Mouse (Mus musculus) lung, embryonic 15.5 days (tissue): ENCODE data around the gene Prkar2b. TPM values are rescaled to one million over a fixed set of nuclear protein-coding genes. Genes with fewer than 3 reads are reported as not detected.

Experiments
- ATAC-seq: fragments of 200-750 bp; cut with Nextera tagmentation; 2 replicates; pipeline ENCODE4 v1.8.0; 2017; ENCODE audit warnings: moderate number of reproducible peaks, borderline replicate concordance; ENCODE audit not compliant: low FRiP score, low TSS enrichment; ENCODE audit errors: extremely low read depth
- H3K27ac ChIP-seq: fragments of 300-500 bp; sonication (generic); 2 replicates; pipeline ENCODE4 v1.5.1; 2015; ENCODE audit warnings: moderate library complexity, mild to moderate bottlenecking, inconsistent platforms
- H3K27me3 ChIP-seq: fragments of 300-500 bp; sonication (generic); 2 replicates; pipeline ENCODE4 v1.6.1; 2015; ENCODE audit warnings: inconsistent platforms
- H3K36me3 ChIP-seq: fragments of 300-500 bp; sonication (generic); 2 replicates; pipeline ENCODE4 v1.6.1; 2015; ENCODE audit warnings: inconsistent platforms
- H3K4me1 ChIP-seq: fragments of 300-500 bp; sonication (generic); 2 replicates; pipeline ENCODE4 v1.6.1; 2015; ENCODE audit warnings: inconsistent platforms
- H3K4me2 ChIP-seq: fragments of 300-500 bp; sonication (generic); 2 replicates; pipeline ENCODE4 v1.6.1; 2015; ENCODE audit warnings: inconsistent platforms, mild to moderate bottlenecking, moderate library complexity
- H3K4me3 ChIP-seq: fragments of 300-500 bp; sonication (generic); 2 replicates; pipeline ENCODE4 v1.5.1; 2015; ENCODE audit warnings: mild to moderate bottlenecking, inconsistent platforms
- H3K9ac ChIP-seq: fragments of 300-500 bp; sonication (generic); 2 replicates; pipeline ENCODE4 v1.6.1; 2015; ENCODE audit warnings: inconsistent platforms
- H3K9me3 ChIP-seq: fragments of 300-500 bp; sonication (generic); 2 replicates; pipeline ENCODE4 v1.6.1; 2016; ENCODE audit warnings: inconsistent platforms
- WGBS: fragments of 180-500 bp; shearing (Covaris S2); methylation state at CpG from one replicate; pipeline ENCODE4 v1.1.7; 2015; 5-methylcytosine and 5-hydroxymethylcytosine counted together
- polyA plus RNA-seq: library from polyadenylated mRNA; unstranded; fragments of >200 nt; fragmentation: Nextera tagmentation; extraction: Ambion mirVana; gene quantifications from 2 replicates; pipeline ENCODE4 v1.2.1, GENCODE M21; 2015

Prkar2b gene
- polyA plus RNA-seq, 1 experiment from 2014 or later: 21.4 TPM

GRCm38 (mm10) chr12:32000464-32000863, 60.6 kb downstream of the Prkar2b start:
- Histone ChIP-seq H3K36me3 (no peaks in the 10 kb centered on the region), H3K4me3 (no peak overlapping the region)
- ATAC-seq: no peak

GRCm38 (mm10) chr12:31998706-31999105, 62.4 kb downstream of the Prkar2b start:
- Histone ChIP-seq H3K4me1 (peaks cover 10% of the 10 kb centered on the region), H3K9me3 (no peaks in the 10 kb centered on the region), H3K27me3 (no peaks in the 10 kb centered on the region), H3K36me3 (no peaks in the 10 kb centered on the region), H3K4me2 (no peak overlapping the region), H3K4me3 (no peak overlapping the region), H3K27ac (no peak overlapping the region), H3K9ac (no peak overlapping the region)
- ATAC-seq: no peak
- WGBS: 64% methylated on average over 5 of the region's 5 CpGs

More at GRCm38 (mm10) chr12:32000464-32000863, 60.6 kb downstream of the Prkar2b start:
- Histone ChIP-seq H3K27ac (no peak overlapping the region), H3K9ac (no peak overlapping the region), H3K4me2 (no peak overlapping the region), H3K4me1 (peaks cover 10% of the 10 kb centered on the region), H3K27me3 (no peaks in the 10 kb centered on the region), H3K9me3 (no peaks in the 10 kb centered on the region)
- WGBS: 85% methylated on average over 7 of the region's 7 CpGs

- Histone ChIP-seq H3K36me3 (no peaks in the 10 kb centered on the region), H3K4me3 (no peak overlapping the region), H3K9ac (no peak overlapping the region), H3K27ac (no peak overlapping the region), H3K4me2 (no peak overlapping the region), H3K9me3 (no peaks in the 10 kb centered on the region), H3K27me3 (no peaks in the 10 kb centered on the region), H3K4me1 (peaks cover 10% of the 10 kb centered on the region)
- 31% methylated on average over 3 of the region's 3 CpGs for WGBS
- no peak for ATAC-seq
Observed at GRCm38 (mm10) chr12:31997328-31997878, 63.7 kb downstream of the Prkar2b start.

GRCm38 (mm10) chr12:31996877-31997276, 64.2 kb downstream of the Prkar2b start:
- Histone ChIP-seq H3K36me3 (no peaks in the 10 kb centered on the region), H3K9me3 (no peaks in the 10 kb centered on the region), H3K9ac (no peak overlapping the region), H3K4me3 (no peak overlapping the region), H3K27me3 (no peaks in the 10 kb centered on the region), H3K4me2 (no peak overlapping the region), H3K27ac (no peak overlapping the region), H3K4me1 (peaks cover 10% of the 10 kb centered on the region)
- WGBS: 29% methylated on average over 5 of the region's 5 CpGs
- ATAC-seq: peak; percentile 49; the same call in 1 of the 2 replicates

- no peaks in the 10 kb centered on the region for H3K4me1 ChIP-seq
- H3K27me3 ChIP-seq: no peaks in the 10 kb centered on the region
- no peak overlapping the region for H3K27ac ChIP-seq
- H3K9me3 ChIP-seq: no peaks in the 10 kb centered on the region
- no peak overlapping the region for H3K9ac ChIP-seq
- no peaks in the 10 kb centered on the region for H3K36me3 ChIP-seq
- 78% methylated on average over 4 of the region's 4 CpGs for WGBS
- no peak for ATAC-seq
- no peak overlapping the region for H3K4me2 ChIP-seq
- H3K4me3 ChIP-seq: no peak overlapping the region
Observed at GRCm38 (mm10) chr12:31990575-31990974, 70.5 kb downstream of the Prkar2b start.

- Histone ChIP-seq H3K36me3 (no peaks in the 10 kb centered on the region), H3K9ac (no peak overlapping the region), H3K9me3 (no peaks in the 10 kb centered on the region), H3K4me1 (no peaks in the 10 kb centered on the region), H3K4me3 (no peak overlapping the region), H3K27ac (no peak overlapping the region), H3K4me2 (no peak overlapping the region), H3K27me3 (no peaks in the 10 kb centered on the region)
- no peak for ATAC-seq
Observed at GRCm38 (mm10) chr12:31989726-31990125, 71.4 kb downstream of the Prkar2b start.

GRCm38 (mm10) chr12:31986463-31986862, 74.6 kb downstream of the Prkar2b start:
- Histone ChIP-seq H3K4me3 (no peak overlapping the region), H3K27ac (no peak overlapping the region), H3K9me3 (no peaks in the 10 kb centered on the region), H3K9ac (no peak overlapping the region), H3K36me3 (no peaks in the 10 kb centered on the region), H3K4me2 (no peak overlapping the region), H3K27me3 (no peaks in the 10 kb centered on the region), H3K4me1 (no peaks in the 10 kb centered on the region)
- ATAC-seq: no peak
- 82% methylated on average over 2 of the region's 2 CpGs for WGBS

GRCm38 (mm10) chr12:31985738-31986137, 75.4 kb downstream of the Prkar2b start:
- no peaks in the 10 kb centered on the region for H3K27me3 ChIP-seq
- 93% methylated on average over 6 of the region's 6 CpGs for WGBS
- no peaks in the 10 kb centered on the region for H3K36me3 ChIP-seq
- H3K27ac ChIP-seq: no peak overlapping the region
- no peaks in the 10 kb centered on the region for H3K4me1 ChIP-seq
- H3K4me2 ChIP-seq: no peak overlapping the region
- no peak for ATAC-seq
- H3K9ac ChIP-seq: no peak overlapping the region
- H3K4me3 ChIP-seq: no peak overlapping the region
- no peaks in the 10 kb centered on the region for H3K9me3 ChIP-seq

- no peak overlapping the region for H3K4me2 ChIP-seq
- no peak overlapping the region for H3K4me3 ChIP-seq
- 59% methylated on average over 12 of the region's 12 CpGs for WGBS
- no peak overlapping the region for H3K27ac ChIP-seq
- H3K36me3 ChIP-seq: no peaks in the 10 kb centered on the region
- no peak overlapping the region for H3K9ac ChIP-seq
- no peaks in the 10 kb centered on the region for H3K9me3 ChIP-seq
- no peak for ATAC-seq
- no peaks in the 10 kb centered on the region for H3K27me3 ChIP-seq
- no peaks in the 10 kb centered on the region for H3K4me1 ChIP-seq
Observed at GRCm38 (mm10) chr12:31984664-31985063, 76.4 kb downstream of the Prkar2b start.

GRCm38 (mm10) chr12:31984206-31984605, 76.9 kb downstream of the Prkar2b start:
- WGBS: 51% methylated on average over 2 of the region's 2 CpGs
- Histone ChIP-seq H3K9ac (no peak overlapping the region), H3K27me3 (no peaks in the 10 kb centered on the region), H3K4me2 (no peak overlapping the region), H3K4me1 (no peaks in the 10 kb centered on the region), H3K9me3 (no peaks in the 10 kb centered on the region), H3K27ac (no peak overlapping the region), H3K36me3 (no peaks in the 10 kb centered on the region), H3K4me3 (no peak overlapping the region)
- ATAC-seq: no peak

- Histone ChIP-seq H3K4me1 (no peaks in the 10 kb centered on the region), H3K9ac (no peak overlapping the region)
- no peak for ATAC-seq
Observed at GRCm38 (mm10) chr12:31983769-31984168, 77.3 kb downstream of the Prkar2b start.

GRCm38 (mm10) chr12:31983238-31983637, 77.9 kb downstream of the Prkar2b start:
- no peak for ATAC-seq
- Histone ChIP-seq H3K27me3 (no peaks in the 10 kb centered on the region), H3K4me3 (no peak overlapping the region), H3K9ac (no peak overlapping the region), H3K9me3 (no peaks in the 10 kb centered on the region), H3K27ac (no peak overlapping the region), H3K36me3 (no peaks in the 10 kb centered on the region), H3K4me2 (no peak overlapping the region), H3K4me1 (no peaks in the 10 kb centered on the region)
- WGBS: 60% methylated on average over 7 of the region's 7 CpGs

More at GRCm38 (mm10) chr12:31983769-31984168, 77.3 kb downstream of the Prkar2b start:
- H3K4me3 ChIP-seq: no peak overlapping the region
- H3K4me2 ChIP-seq: no peak overlapping the region
- WGBS: 76% methylated on average over 6 of the region's 6 CpGs
- H3K36me3 ChIP-seq: no peaks in the 10 kb centered on the region
- H3K27me3 ChIP-seq: no peaks in the 10 kb centered on the region
- H3K27ac ChIP-seq: no peak overlapping the region
- no peaks in the 10 kb centered on the region for H3K9me3 ChIP-seq
